Mouse (Mus musculus) E14TG2a.4 (cell line): ENCODE results near the gene Nmrk1.

Experiments
- CTCF ChIP-seq: conservative IDR thresholded peaks from 2 replicates; pipeline ENCODE4 v1.5.1; 2014; ENCODE audit warnings: low read length
- NANOG ChIP-seq: IDR thresholded peaks from 2 replicates; pipeline ENCODE4 v1.6.1; 2014; ENCODE audit warnings: borderline replicate concordance, low read length, mixed read lengths

GRCm38 (mm10) chr19:18671056-18671741 lies 39.4 kb downstream of the Nmrk1 start:
- TF ChIP-seq CTCF (no peak), NANOG (no peak)
